Mouse (Mus musculus) embryonic facial prominence, embryonic 15.5 days (tissue): Measurements from ENCODE around the gene Samd14. TPM values are rescaled to one million over a fixed set of nuclear protein-coding genes. Genes with fewer than 3 reads are reported as not detected.
A peak's percentile ranks its signal among the peaks of the same experiment; 100 is the strongest.

Experiments used
- ATAC-seq: fragments of 200-750 bp; cut with Nextera tagmentation; 2 replicates; pipeline ENCODE4 v1.8.0; 2017; ENCODE audit warnings: low read depth, moderate TSS enrichment; ENCODE audit not compliant: insufficient number of reproducible peaks, low FRiP score, low TSS enrichment
- H3K27ac ChIP-seq: fragments of 300-500 bp; sonication (generic); replicated peaks from 2 replicates; pipeline ENCODE4 v1.5.1; 2015; ENCODE audit warnings: mild to moderate bottlenecking, inconsistent platforms
- H3K27me3 ChIP-seq: fragments of 300-500 bp; sonication (generic); 2 replicates; pipeline ENCODE4 v1.6.1; 2015; ENCODE audit warnings: inconsistent platforms
- H3K36me3 ChIP-seq: fragments of 300-500 bp; sonication (generic); 2 replicates; pipeline ENCODE4 v1.6.1; 2015; ENCODE audit warnings: mild to moderate bottlenecking, inconsistent platforms
- H3K4me1 ChIP-seq: fragments of 300-500 bp; sonication (generic); 2 replicates; pipeline ENCODE4 v1.6.1; 2015; ENCODE audit warnings: inconsistent platforms
- H3K4me2 ChIP-seq: fragments of 300-500 bp; sonication (generic); replicated peaks from 2 replicates; pipeline ENCODE4 v1.6.1; 2015; ENCODE audit warnings: mild to moderate bottlenecking, inconsistent platforms
- H3K4me3 ChIP-seq: fragments of 300-500 bp; sonication (generic); replicated peaks from 2 replicates; pipeline ENCODE4 v1.5.1; 2015; ENCODE audit warnings: mild to moderate bottlenecking, inconsistent platforms
- H3K9ac ChIP-seq: fragments of 300-500 bp; sonication (generic); 2 replicates; pipeline ENCODE4 v1.6.1; 2015; ENCODE audit warnings: inconsistent platforms
- H3K9me3 ChIP-seq: fragments of 300-500 bp; sonication (generic); replicated peaks from 2 replicates; pipeline ENCODE4 v1.6.1; 2016; ENCODE audit warnings: inconsistent platforms
- WGBS: fragments of 180-500 bp; shearing (Covaris S2); methylation state at CpG from one replicate; pipeline ENCODE4 v1.1.7; 2015; 5-methylcytosine and 5-hydroxymethylcytosine counted together
- polyA plus RNA-seq: library from polyadenylated mRNA; unstranded; fragments of >200 nt; fragmentation: Nextera tagmentation; extraction: Ambion mirVana; gene quantifications from 2 replicates; pipeline ENCODE4 v1.2.1, GENCODE M21; 2015

Samd14 gene
- polyA plus RNA-seq, 1 experiment from 2014 or later = 33.9 TPM

- no peak overlapping the region for H3K4me2 ChIP-seq
- 23% methylated on average over 19 of the region's 19 CpGs for WGBS
Measured at GRCm38 (mm10) chr11:95056768-95057501, 47.3 kb downstream of the Samd14 start.

DNA sequence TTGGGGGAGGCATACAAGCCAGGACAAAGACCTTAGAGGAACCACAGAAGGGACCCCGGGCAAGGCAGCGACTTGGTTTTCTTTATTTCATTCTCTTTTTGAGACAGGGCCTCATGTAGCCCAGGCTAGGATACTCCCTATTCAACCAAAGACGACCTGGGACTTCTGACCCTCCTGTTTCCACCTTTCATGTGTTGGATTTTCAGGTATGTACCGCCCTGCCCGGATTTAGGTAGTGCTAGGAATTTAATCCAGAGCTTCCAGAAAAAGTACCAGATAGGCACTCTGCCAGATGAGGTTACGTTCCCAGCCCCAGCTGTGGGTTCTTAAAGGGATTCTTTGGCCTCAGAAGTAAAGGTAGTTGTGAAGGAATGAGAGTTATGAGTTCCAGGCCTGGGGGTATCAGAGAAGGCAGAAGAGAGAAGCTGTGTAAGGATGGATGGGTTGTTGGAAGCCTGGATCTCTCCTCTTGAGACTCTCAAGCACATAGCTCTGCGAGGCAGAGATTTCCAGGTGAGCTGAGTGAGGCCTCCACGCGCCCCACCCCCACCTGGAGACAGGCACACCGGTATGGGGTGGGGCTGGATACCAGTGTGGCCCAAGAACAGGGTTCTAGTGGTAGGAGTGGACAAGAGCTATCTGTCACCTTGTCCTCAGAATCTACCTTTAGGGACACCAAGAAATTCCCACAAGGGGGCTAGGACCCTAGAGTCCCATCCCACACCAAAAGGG, 59.7 kb downstream of the Samd14 start:
- ATAC-seq = no peak
- 0 out of 2 replicates have a peak, but pooled peaks cover 3% of the 10 kb centered on the region for H3K27me3 ChIP-seq
- H3K4me3 ChIP-seq = no peak overlapping the region
- H3K4me1 ChIP-seq = peaks cover 44% of the 10 kb centered on the region
- H3K9ac ChIP-seq = no peak overlapping the region
- no peaks in the 10 kb centered on the region for H3K36me3 ChIP-seq
- 68% methylated on average over 10 of the region's 10 CpGs for WGBS
- H3K4me2 ChIP-seq = no peak overlapping the region
- H3K9me3 ChIP-seq = no peaks in the 10 kb centered on the region
- H3K27ac ChIP-seq = peak overlapping the region; percentile 60

More at GRCm38 (mm10) chr11:95056768-95057501, 47.3 kb downstream of the Samd14 start:
- Histone ChIP-seq H3K4me1 (0 out of 2 replicates have a peak, but pooled peaks cover 4% of the 10 kb centered on the region), H3K27ac (no peak overlapping the region), H3K9ac (no peak overlapping the region), H3K4me3 (no peak overlapping the region), H3K27me3 (no peaks in the 10 kb centered on the region), H3K36me3 (0 out of 2 replicates have a peak, but pooled peaks cover 10% of the 10 kb centered on the region), H3K9me3 (no peaks in the 10 kb centered on the region)
- no peak; the same call in 1 of the 2 replicates for ATAC-seq

GRCm38 (mm10) chr11:95070140-95071107, 60.7 kb downstream of the Samd14 start:
- H3K9ac ChIP-seq = no peak overlapping the region
- no peaks in the 10 kb centered on the region for H3K9me3 ChIP-seq
- H3K27ac ChIP-seq = peak overlapping the region; percentile 60
- 44% methylated on average over 8 of the region's 8 CpGs for WGBS
- H3K4me3 ChIP-seq = no peak overlapping the region
- peaks cover 12% of the 10 kb centered on the region for H3K27me3 ChIP-seq
- peak; percentile 47; the same call in 1 of the 2 replicates for ATAC-seq
- no peak overlapping the region; the same call in 1 of the 2 replicates for H3K4me2 ChIP-seq
- H3K36me3 ChIP-seq = no peaks in the 10 kb centered on the region
- H3K4me1 ChIP-seq = peaks cover 53% of the 10 kb centered on the region

DNA sequence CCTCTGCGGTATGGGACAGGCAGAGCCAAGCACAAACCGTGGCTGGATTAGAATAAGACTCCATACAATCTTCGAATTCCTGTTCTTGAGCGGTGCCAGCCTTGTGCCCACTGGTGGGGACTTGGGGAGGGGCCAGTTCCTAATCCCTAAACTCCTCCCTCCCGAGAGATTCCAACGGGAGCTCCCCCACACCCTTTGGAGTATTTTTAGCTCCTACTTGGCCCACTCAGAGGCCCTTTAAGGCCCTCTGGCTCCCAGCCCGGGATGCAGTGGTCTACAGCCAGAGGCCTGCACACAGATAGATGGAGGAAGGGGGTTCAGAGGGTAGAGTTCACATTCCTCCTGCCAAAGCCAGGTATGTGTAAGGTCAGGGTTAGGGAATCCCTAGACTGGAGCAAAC, 61.6 kb downstream of the Samd14 start:
- Histone ChIP-seq H3K27me3 (peaks cover 17% of the 10 kb centered on the region), H3K4me2 (no peak overlapping the region), H3K36me3 (no peaks in the 10 kb centered on the region), H3K4me3 (no peak overlapping the region), H3K4me1 (peaks cover 61% of the 10 kb centered on the region), H3K9ac (no peak overlapping the region), H3K27ac (peak overlapping the region; percentile 60; the same call in 1 of the 2 replicates), H3K9me3 (no peaks in the 10 kb centered on the region)
- 33% methylated on average over 7 of the region's 7 CpGs for WGBS
- 0 out of 2 replicates have a peak, but pooled peaks have one; percentile 58 for ATAC-seq

DNA sequence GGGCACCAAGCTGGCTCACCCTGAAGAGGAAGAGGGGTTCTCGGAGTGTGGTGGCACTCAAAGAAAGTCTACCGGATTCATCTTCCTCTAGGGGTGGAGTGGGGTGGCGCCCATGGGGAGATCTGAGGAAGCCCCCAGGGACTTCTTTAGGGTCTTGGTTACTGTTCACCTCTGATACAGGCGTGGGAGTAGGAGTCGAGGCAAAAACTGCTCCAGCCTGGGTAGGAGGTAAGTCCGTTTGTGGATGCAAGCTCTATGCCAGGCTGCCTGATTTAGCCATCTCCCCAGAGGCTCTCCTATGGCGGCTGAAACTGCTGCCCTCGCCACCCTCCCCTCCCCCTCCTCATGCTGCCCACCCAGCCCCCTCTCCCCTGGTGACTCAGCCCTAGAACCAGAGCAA, 62.5 kb downstream of the Samd14 start:
- H3K27ac ChIP-seq = peak overlapping the region; percentile 4; the same call in 1 of the 2 replicates
- no peaks in the 10 kb centered on the region for H3K9me3 ChIP-seq
- H3K9ac ChIP-seq = no peak overlapping the region
- H3K4me1 ChIP-seq = peaks cover 69% of the 10 kb centered on the region
- no peaks in the 10 kb centered on the region for H3K36me3 ChIP-seq
- no peak overlapping the region for H3K4me2 ChIP-seq
- WGBS = 50% methylated on average over 8 of the region's 8 CpGs
- no peak for ATAC-seq
- H3K27me3 ChIP-seq = peaks cover 23% of the 10 kb centered on the region
- H3K4me3 ChIP-seq = no peak overlapping the region

- Histone ChIP-seq H3K4me2 (no peak overlapping the region; the same call in 1 of the 2 replicates), H3K9ac (no peak overlapping the region), H3K4me3 (no peak overlapping the region), H3K27me3 (peaks cover 28% of the 10 kb centered on the region), H3K9me3 (no peaks in the 10 kb centered on the region), H3K36me3 (no peaks in the 10 kb centered on the region), H3K4me1 (peaks cover 71% of the 10 kb centered on the region), H3K27ac (no peak overlapping the region)
- no peak for ATAC-seq
- 53% methylated on average over 5 of the region's 5 CpGs for WGBS
Measured at GRCm38 (mm10) chr11:95072804-95073203, 63.1 kb downstream of the Samd14 start.

GRCm38 (mm10) chr11:95073835-95074234, 64.2 kb downstream of the Samd14 start:
- Histone ChIP-seq H3K27me3 (peaks cover 34% of the 10 kb centered on the region), H3K4me1 (peaks cover 76% of the 10 kb centered on the region), H3K27ac (no peak overlapping the region), H3K4me3 (no peak overlapping the region), H3K9me3 (no peaks in the 10 kb centered on the region), H3K36me3 (no peaks in the 10 kb centered on the region), H3K4me2 (no peak overlapping the region), H3K9ac (no peak overlapping the region)
- no peak for ATAC-seq
- WGBS = 55% methylated on average over 4 of the region's 4 CpGs

DNA sequence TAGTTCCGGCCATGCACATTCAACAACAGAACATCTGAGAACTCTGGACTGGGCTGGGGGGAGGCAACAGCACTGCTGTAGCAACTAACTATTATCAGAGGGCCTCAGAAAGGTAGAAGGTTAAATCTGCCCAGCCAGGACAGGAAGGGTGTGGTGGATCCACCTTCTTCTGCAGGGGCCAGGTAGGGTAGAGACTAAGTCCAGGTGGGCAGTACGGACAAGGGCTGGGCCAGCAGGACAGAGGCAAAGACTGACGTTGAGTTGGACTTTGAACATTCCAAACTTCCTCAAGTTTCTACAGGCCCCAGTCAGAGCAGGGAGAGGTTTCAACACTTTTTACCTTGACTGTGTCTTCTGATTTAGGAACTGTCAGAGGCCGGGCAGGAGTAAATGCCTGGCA, 65.0 kb downstream of the Samd14 start:
- Histone ChIP-seq H3K4me1 (peaks cover 68% of the 10 kb centered on the region), H3K27me3 (peaks cover 34% of the 10 kb centered on the region), H3K4me3 (peak overlapping the region; percentile 60), H3K9ac (no peak overlapping the region), H3K36me3 (no peaks in the 10 kb centered on the region), H3K4me2 (peak overlapping the region; percentile 98), H3K27ac (no peak overlapping the region), H3K9me3 (no peaks in the 10 kb centered on the region)
- 60% methylated on average over 4 of the region's 4 CpGs for WGBS
- ATAC-seq = no peak

DNA sequence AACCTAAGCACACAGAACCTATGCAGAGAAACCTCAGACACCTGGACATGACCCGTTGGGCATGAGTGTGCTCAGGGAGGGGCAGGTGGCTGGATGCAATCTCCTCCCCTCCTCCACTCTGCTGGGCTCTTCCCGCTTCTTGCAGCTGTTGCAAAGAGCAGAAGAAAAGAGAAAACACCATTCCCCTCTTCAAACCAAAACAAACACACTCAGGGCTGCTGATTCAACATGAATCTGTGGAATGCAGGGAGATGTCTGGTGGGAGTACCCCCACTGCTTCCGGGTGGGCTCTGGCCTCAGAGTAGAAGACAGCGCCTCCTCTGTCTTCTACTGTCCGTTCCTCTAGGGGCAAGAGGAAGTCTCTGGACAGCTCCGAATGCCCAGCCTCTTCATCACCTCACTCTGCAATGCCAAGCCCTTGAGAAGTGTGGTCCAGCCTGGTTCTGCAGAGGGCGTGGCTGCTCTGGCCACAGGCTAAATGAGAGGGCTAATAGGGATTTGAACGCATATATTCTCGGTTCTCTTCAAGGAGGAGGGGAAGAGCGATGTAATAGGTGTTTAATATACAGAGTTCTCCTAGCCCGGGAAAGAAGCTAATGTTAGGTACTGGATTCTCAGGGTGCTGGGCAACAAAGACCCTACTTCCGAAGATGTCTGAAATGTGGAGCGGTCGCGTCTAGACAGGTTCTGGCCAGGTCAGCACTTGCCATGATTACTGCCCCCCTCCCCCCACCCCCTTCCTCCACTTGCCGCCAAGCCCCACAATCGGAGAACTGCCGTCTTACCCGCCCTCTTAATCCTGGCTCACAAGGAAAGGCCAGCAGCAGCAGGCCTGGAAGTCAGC, 65.7 kb downstream of the Samd14 start:
- 4% methylated on average over 19 of the region's 19 CpGs for WGBS
- Histone ChIP-seq H3K36me3 (no peaks in the 10 kb centered on the region), H3K9ac (peak overlapping the region; percentile 55), H3K9me3 (no peaks in the 10 kb centered on the region), H3K27me3 (peaks cover 34% of the 10 kb centered on the region), H3K27ac (peak overlapping the region; percentile 65), H3K4me3 (peak overlapping the region; percentile 60), H3K4me1 (peaks cover 61% of the 10 kb centered on the region), H3K4me2 (peak overlapping the region; percentile 98)
- no peak for ATAC-seq
